Comparison of ENCODE assay signal across 8 mouse cellular contexts in genomic region chr2:31087663-31088661, GRCm38 (mm10). TPM values are rescaled to one million over a fixed set of nuclear protein-coding genes. Genes with fewer than 3 reads are reported as not detected.
A peak's percentile ranks its signal among the peaks of the same experiment; 100 is the strongest.
DNase-seq lines count a peak whose midpoint lies in the region; ATAC-seq lines count a peak whose summit lies in the region.

No protein-coding gene starts in this region.

- peaks cover 11% of the 10 kb centered on the region for H3K4me1 ChIP-seq in midbrain, embryonic 11.5 days (ENCODE audit: control insufficient read depth, insufficient read depth, low read length)
- peaks cover 26% of the 10 kb centered on the region for H3K4me1 ChIP-seq in midbrain, embryonic 13.5 days (replicated peaks)
- peaks cover 32% of the 10 kb centered on the region for H3K4me1 ChIP-seq in intestine, embryonic 15.5 days (replicated peaks)
- peaks cover 55% of the 10 kb centered on the region for H3K4me1 ChIP-seq in liver, embryonic 13.5 days (replicated peaks)

- H3K4me2 ChIP-seq in midbrain, embryonic 11.5 days = no peak overlapping the region
- H3K4me2 ChIP-seq in midbrain, embryonic 13.5 days (replicated peaks) = no peak overlapping the region
- no peak overlapping the region for H3K4me2 ChIP-seq in intestine, embryonic 15.5 days (replicated peaks)
- H3K4me2 ChIP-seq in liver, embryonic 13.5 days = no peak overlapping the region

- WGBS in midbrain, embryonic 11.5 days = 28% methylated on average over 11 of the region's 11 CpGs
- 27% methylated on average over 11 of the region's 11 CpGs for WGBS in midbrain, embryonic 13.5 days
- 27% methylated on average over 11 of the region's 11 CpGs for WGBS in intestine, embryonic 15.5 days
- 29% methylated on average over 11 of the region's 11 CpGs for whole genome bisulfite sequencing in liver, embryonic 13.5 days (ENCODE audit: insufficient replicate concordance)

- no peaks in the 10 kb centered on the region for H3K27me3 ChIP-seq in midbrain, embryonic 11.5 days (ENCODE audit: control insufficient read depth, insufficient read depth, low read length)
- H3K27me3 ChIP-seq in midbrain, embryonic 13.5 days = no peaks in the 10 kb centered on the region
- no peaks in the 10 kb centered on the region for H3K27me3 ChIP-seq in intestine, embryonic 15.5 days (replicated peaks)
- H3K27me3 ChIP-seq in liver, embryonic 13.5 days = no peaks in the 10 kb centered on the region

- no peaks in the 10 kb centered on the region for H3K9me3 ChIP-seq in midbrain, embryonic 11.5 days (ENCODE audit: control insufficient read depth, low read length)
- no peaks in the 10 kb centered on the region for H3K9me3 ChIP-seq in midbrain, embryonic 13.5 days
- H3K9me3 ChIP-seq in intestine, embryonic 15.5 days = no peaks in the 10 kb centered on the region
- no peaks in the 10 kb centered on the region for H3K9me3 ChIP-seq in liver, embryonic 13.5 days (replicated peaks)

- 0 out of 2 replicates have a peak, but pooled peaks have one; percentile 42 for ATAC-seq in midbrain, embryonic 11.5 days (ENCODE audit: low FRiP score)
- ATAC-seq in midbrain, embryonic 13.5 days = no peak; the same call in 1 of the 2 replicates
- ATAC-seq in intestine, embryonic 15.5 days = peak; percentile 56
- ATAC-seq in liver, embryonic 13.5 days (ENCODE audit: low read depth) = peak; percentile 49; the same call in 1 of the 2 replicates

- H3K27ac ChIP-seq in midbrain, embryonic 11.5 days (ENCODE audit: low read depth, low read length) = peak overlapping the region; percentile 44; the same call in 1 of the 2 replicates
- no peak overlapping the region for H3K27ac ChIP-seq in midbrain, embryonic 13.5 days
- H3K27ac ChIP-seq in intestine, embryonic 15.5 days = peak overlapping the region; percentile 34
- peak overlapping the region; percentile 48 for H3K27ac ChIP-seq in liver, embryonic 13.5 days

- no peak overlapping the region for H3K4me3 ChIP-seq in midbrain, embryonic 11.5 days (ENCODE audit: low read depth, low read length)
- no peak overlapping the region for H3K4me3 ChIP-seq in midbrain, embryonic 13.5 days (replicated peaks)
- no peak overlapping the region for H3K4me3 ChIP-seq in intestine, embryonic 15.5 days (replicated peaks)
- no peak overlapping the region for H3K4me3 ChIP-seq in liver, embryonic 13.5 days (replicated peaks)

- peak overlapping the region; percentile 24 for H3K9ac ChIP-seq in midbrain, embryonic 11.5 days (ENCODE audit: low read length)
- H3K9ac ChIP-seq in midbrain, embryonic 13.5 days (replicated peaks) = no peak overlapping the region
- no peak overlapping the region for H3K9ac ChIP-seq in intestine, embryonic 15.5 days
- H3K9ac ChIP-seq in liver, embryonic 13.5 days = no peak overlapping the region

- intact Hi-C loops in gastrocnemius, postnatal 14 days (cut with DNase I; ENCODE audit: low total_unique reads) = no loop called here

- peak; percentile 88 for DNase-seq in midbrain, embryonic 11.5 days (ENCODE audit: low spot score, missing footprints)
- peak; percentile 73 for DNase-seq in cerebellum, adult 11 months
- peak; percentile 64 for DNase-seq in gastrocnemius, postnatal 14 days
- DNase-seq in liver, embryonic 13.5 days = no peak
- DNase-seq in retina, postnatal 7 days (ENCODE audit: low read depth, low spot score) = peak; percentile 28
- no peak for DNase-seq in spleen, postnatal 4 days (ENCODE audit: low spot score in 2 of 2)

- peaks cover 2% of the 10 kb centered on the region; the same call in 1 of the 2 replicates for H3K36me3 ChIP-seq in midbrain, embryonic 11.5 days (ENCODE audit: control insufficient read depth, insufficient read depth, low read length)
- peaks cover 9% of the 10 kb centered on the region for H3K36me3 ChIP-seq in midbrain, embryonic 13.5 days
- H3K36me3 ChIP-seq in intestine, embryonic 15.5 days = peaks cover 11% of the 10 kb centered on the region
- H3K36me3 ChIP-seq in liver, embryonic 13.5 days = peaks cover 16% of the 10 kb centered on the region

RNA-seq across cellular contexts. Expression of gene Fnbp1, which starts 53.8 kb away (rescaled TPM):
- 10.8 and 11.5 TPM in 2 replicates for polyA plus RNA-seq in midbrain, embryonic 11.5 days (2014; fragmentation: Nextera tagmentation; extraction: Ambion mirVana)
- 14.9 and 16.9 TPM in 2 replicates for polyA plus RNA-seq in midbrain, embryonic 13.5 days (2015; fragmentation: Nextera tagmentation; extraction: Ambion mirVana)
- 10 to 100 TPM; 16.5 to 21.1 TPM for total RNA-seq in gastrocnemius, postnatal 14 days (2021)
- polyA plus RNA-seq in intestine, embryonic 15.5 days (2015; fragmentation: Nextera tagmentation; extraction: Ambion mirVana) = 22.7 and 27.3 TPM in 2 replicates
- 5.7 and 6.9 TPM in 2 replicates for polyA plus RNA-seq in liver, embryonic 13.5 days (2015; fragmentation: Nextera tagmentation; extraction: Ambion mirVana)

Comparison
In these comparisons a context has a peak if more than half of its experiments do, and no peak if none do; other contexts are left out.
1. DNase-seq: peak in midbrain, embryonic 11.5 days (single experiment), cerebellum, adult 11 months (single experiment), gastrocnemius, postnatal 14 days (single experiment) and retina, postnatal 7 days (single experiment); none in liver, embryonic 13.5 days (single experiment) and spleen, postnatal 4 days (0 of 2).